Mouse (Mus musculus): ENCODE data around the gene Cog4. TPM values are rescaled to one million over a fixed set of nuclear protein-coding genes. Genes with fewer than 3 reads are reported as not detected.
"Not testable (repeated sequence)": the region's sequence is repeated elsewhere in the genome, so short reads cannot be mapped to it uniquely, and the experiment has no call there.

Gene Cog4
- total RNA-seq, 2 experiments from 2014 or later, result 51.7 to 61.4 TPM

DNA sequence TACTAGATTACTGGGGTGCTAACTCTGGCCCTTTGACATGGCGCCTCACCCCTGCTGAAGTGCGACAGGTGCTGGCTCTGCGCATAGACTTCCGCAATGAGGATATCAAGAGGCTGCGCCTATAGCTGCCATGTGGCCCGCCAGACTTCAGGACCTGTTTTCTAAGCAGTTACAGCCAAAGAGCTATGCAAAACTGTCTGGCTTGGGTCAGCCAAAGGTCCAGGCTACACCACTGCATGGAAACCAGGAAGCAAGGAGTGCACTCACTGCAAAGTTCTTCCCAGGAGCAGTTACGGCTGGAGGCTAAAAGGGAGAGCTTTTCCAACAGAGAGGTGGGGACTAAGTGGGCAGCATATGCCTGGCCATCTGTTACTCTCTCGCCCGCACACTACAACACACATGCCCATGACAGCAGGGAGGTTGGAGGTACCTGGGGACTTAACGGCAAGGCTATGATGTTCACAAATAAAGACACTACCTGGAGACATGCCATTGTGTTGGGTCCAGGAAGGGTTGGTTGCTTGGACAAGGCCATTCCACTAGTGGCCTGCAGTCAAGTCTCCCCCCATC is 35.4 kb downstream of the Cog4 start:
- peak; percentile 38 to 60 for DNase-seq (ENCODE audit: low spot score in 2 of 2)
- intact Hi-C loops (cut with DNase I), result no loop called here

DNA sequence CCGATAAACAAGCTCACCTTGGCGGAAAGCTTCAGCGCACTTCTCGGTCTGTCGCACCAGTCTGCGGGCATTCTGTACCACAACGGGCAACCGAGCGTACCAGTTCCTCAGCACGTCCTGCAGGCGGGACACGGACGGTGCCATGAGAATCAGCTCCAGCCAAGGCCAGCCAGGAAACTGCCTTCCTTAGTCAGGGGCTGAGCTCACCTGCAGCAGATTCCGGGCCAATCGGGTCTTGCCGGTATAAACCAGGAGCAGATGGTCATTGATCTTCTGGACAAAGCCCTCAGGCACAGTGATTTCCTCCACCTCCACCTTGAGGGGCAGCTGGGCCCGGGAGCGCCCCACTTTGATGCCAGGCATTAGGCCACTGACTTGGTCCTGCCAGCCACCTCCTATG is 37.4 kb downstream of the Cog4 start:
- DNase-seq (ENCODE audit: low spot score in 2 of 2), result no peak
- intact Hi-C loops (cut with DNase I), result no loop called here

- intact Hi-C loops (cut with DNase I), result no loop called here
Observed at GRCm38 (mm10) chr8:110886634-110887033, 40.2 kb downstream of the Cog4 start.

DNA sequence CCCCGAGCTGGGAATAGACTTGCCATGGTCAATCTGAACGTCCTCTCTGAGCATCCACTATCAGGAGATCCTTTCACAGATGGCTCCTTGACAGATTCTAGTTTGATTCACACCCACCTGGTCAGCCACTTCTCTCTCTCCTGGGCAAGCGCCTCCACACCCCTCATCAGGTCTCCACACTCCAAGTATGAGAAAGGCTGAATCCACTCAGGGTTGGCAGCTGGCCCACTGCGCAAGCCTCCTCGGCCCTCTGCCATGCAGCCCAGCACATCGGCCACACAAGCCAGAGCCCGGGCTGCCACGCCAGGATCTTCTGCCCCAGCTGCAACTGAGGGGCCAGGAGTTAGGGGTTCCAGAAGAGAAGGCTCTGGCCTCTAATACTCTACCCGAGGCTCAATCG is 41.2 kb downstream of the Cog4 start:
- DNase-seq (ENCODE audit: low spot score in 2 of 2), result no peak
- intact Hi-C loops (cut with DNase I), result no loop called here

More at GRCm38 (mm10) chr8:110886634-110887033, 40.2 kb downstream of the Cog4 start:
- no peak for DNase-seq (ENCODE audit: low spot score in 2 of 2)

DNA sequence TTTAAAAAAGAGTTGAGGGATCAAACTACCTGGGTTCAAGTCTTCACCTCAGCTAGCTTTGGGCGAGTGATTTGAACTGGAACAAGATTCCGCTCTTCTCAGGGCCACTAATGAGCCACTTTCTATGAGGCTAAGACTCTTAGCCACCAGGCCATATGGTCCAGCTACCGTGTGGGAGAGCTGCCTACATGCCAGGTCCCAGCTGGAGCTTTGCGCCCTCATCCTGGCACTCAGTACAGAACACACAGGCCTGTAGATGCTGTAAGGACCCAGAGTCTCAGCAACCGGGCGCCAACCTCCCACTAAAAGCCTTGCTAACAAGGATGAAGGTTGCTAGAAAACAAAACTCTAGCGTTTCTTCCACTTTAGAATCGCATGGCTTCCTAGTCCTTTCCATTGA is 42.0 kb downstream of the Cog4 start:
- intact Hi-C loops (cut with DNase I), result no loop called here
- DNase-seq (ENCODE audit: low spot score in 2 of 2), result peak; percentile 22 to 38

- intact Hi-C loops (cut with DNase I), result no loop called here
- DNase-seq (ENCODE audit: low spot score in 2 of 2), result no peak
Observed at GRCm38 (mm10) chr8:110888860-110889259, 42.5 kb downstream of the Cog4 start.

DNA sequence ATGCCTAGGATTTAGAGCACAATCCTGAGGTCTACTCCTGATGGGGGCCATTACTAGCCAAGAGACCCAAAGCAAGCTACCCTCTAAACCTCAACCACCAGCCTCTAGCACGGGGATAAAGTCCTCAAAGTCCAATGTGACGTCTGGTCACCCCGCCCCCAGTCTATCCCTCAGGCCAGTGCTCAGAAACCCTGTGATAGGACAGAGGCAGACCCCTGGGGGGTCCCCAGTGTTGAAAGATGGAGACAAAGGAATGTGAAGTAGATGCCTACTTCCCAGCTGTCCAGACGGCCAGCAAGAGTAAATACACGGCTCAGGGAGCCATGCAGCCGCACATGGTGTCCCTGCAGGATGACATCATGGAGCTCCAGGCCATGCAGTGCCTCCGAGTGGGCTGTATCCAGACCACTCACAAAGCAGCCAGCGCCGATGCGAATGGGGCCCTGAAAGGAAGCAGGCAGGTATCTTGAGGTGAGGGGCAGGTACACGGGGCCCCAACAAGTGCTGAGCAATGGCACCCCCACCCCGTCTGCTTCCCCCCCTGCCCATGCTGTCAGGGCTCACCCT is 43.6 kb downstream of the Cog4 start:
- intact Hi-C loops (cut with DNase I), result no loop called here
- no peak for DNase-seq (ENCODE audit: low spot score in 2 of 2)

DNA sequence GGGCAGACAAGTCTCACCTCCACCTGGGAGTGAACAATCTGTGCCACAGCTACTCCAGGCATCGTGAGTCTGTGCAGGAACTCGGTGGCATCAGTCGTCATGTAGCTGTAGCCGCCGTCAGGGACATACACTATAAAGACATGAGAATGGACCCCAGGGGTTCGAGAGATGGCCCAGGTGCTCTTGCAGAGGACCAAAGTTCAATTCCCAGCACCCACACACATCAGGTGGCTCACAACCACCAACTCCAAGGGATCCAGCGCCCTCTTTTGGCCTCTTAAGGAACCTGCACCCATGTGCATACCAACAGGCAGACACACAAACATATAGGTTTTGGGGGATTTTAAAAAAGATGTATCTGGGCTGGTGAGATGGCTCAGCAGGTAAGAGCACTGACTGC is 45.6 kb downstream of the Cog4 start:
- DNase-seq (ENCODE audit: low spot score in 2 of 2), result no peak
- intact Hi-C loops (cut with DNase I), result no loop called here

- DNase-seq (ENCODE audit: low spot score in 2 of 2), result no peak
- intact Hi-C loops (cut with DNase I), result no loop called here
Observed at GRCm38 (mm10) chr8:110892913-110893312, 46.5 kb downstream of the Cog4 start.

- intact Hi-C loops (cut with DNase I), result no loop called here
- DNase-seq (ENCODE audit: low spot score in 2 of 2), result no peak
Observed at GRCm38 (mm10) chr8:110894851-110895250, 48.5 kb downstream of the Cog4 start.

DNA sequence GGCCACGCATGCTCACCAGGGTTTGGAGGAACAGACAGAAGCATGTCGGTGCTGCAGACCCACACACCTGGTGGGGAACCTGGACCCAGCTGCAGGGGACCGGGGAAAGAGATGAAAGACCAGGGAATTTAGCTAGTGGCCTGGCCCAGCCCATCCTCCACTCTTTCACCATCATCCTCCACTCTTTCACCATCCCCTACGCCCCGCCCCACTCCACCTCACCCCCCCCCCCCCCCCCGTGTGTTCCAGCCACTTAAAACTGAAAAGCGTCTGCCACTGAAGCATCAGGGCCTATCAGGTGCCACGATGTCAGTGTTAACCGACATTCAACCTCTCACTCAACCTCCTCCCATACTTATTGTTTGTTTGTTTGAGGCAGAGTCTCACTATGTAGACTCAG is 48.9 kb downstream of the Cog4 start:
- intact Hi-C loops (cut with DNase I), result no loop called here
- DNase-seq (ENCODE audit: low spot score in 2 of 2), result no peak

DNA sequence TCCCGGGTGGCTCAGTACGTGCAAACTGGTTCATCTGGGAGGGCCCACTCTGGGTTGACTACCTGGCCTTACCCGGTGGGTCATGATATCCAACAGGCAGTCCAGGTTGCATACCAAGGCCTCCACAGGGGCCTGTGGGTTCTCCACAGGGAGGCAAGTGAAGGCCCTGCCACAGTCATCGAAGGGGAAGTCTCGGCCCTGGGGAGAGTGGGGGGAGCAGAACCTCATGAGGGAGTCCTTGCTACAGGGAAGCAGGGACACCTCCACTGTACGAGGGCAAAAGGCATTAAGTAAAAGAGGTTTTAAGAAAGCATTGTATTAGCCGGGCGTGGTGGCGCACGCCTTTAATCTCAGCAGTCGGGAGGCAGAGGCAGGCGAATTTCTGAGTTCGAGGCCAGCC is 49.4 kb downstream of the Cog4 start:
- intact Hi-C loops (cut with DNase I), result no loop called here
- DNase-seq (ENCODE audit: low spot score in 2 of 2), result no peak

DNA sequence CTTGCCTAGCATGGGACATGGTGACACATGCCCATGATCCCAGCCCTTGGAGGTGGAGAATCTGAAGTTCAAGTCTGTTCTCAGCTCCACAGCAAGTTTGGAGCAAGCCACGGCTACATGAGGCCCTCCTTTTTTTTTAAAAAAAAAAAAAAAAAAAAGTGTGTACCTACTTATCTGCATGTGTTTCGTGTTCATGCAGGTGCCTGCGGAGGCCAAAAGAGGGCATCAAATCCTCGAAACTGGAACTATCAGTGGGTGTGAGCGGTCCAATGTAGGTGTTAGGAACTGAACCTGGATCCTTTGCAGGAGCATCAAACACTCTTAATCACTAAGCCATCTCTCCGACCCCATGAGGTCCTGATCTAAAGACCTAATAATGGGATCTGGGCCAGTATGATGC is 51.1 kb downstream of the Cog4 start:
- intact Hi-C loops (cut with DNase I), result no loop called here
- no peak for DNase-seq (ENCODE audit: low spot score in 2 of 2)

DNA sequence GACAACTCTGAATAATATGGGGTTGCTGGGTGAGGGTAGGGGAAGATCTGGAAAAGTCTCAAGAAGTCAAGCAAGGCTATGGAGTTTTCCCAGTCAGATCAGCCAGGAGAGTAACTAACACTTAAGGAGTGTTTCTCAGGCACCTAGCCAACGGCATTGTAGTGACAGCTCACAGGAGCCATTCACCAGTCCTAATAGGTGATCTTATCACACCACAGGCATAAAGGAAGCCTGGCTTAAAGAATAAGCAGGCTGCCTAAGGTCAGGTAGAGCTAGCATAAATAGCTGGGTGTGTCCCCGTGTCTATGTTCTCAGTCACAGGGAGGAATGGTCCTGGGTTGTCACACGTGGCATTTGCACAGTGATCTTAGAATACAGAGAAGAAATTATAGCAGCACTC is 54.7 kb downstream of the Cog4 start:
- intact Hi-C loops (cut with DNase I), result no loop called here
- DNase-seq (ENCODE audit: low spot score in 2 of 2), result no peak

DNA sequence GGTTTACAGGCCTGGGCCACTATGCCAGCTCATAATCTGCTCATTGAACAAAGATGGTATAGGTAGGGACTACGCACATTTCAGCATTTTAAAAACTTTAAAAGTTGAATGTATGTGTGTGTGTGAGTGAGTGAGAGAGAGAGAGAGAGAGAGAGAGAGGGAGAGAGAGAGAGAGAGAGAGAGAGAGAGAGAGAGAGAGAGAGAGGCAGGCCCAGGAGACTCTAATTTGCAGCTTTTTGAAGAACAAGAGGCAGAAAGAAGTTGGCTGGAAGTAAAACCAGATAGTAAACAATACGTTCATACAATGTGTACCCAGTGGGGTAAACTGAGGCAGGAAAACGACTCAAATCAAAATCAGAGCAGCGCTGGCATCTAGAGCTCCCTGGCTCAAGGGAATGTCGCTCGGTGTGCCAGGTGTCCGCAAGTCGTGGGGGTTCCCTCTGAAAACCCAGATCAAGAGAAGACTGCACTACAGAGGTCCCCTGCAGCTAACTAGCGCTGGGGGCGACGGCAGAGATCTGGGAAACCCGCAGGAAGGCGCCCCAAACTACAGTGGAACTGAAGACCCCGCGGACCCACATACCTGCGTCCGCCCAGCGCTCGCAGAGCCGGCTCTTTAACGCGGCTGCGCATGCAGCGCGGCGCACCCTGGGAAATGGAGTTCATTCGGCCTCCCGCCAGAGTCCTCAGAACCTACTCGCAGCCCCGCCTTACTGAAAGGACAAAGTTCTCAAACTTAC is 55.6 kb downstream of the Cog4 start, which contains the start of gene Fuk:
Fuk (minus strand) TSS at position 650 of the 740 bp plus-strand sequence.
- intact Hi-C loops (cut with DNase I), result no loop called here
- DNase-seq (ENCODE audit: low spot score in 2 of 2), result peak; percentile 85 to 89

GRCm38 (mm10) chr8:110902579-110902965 is 56.2 kb downstream of the Cog4 start:
- DNase-seq (ENCODE audit: low spot score in 2 of 2), result no peak
- intact Hi-C loops (cut with DNase I), result no loop called here

DNA sequence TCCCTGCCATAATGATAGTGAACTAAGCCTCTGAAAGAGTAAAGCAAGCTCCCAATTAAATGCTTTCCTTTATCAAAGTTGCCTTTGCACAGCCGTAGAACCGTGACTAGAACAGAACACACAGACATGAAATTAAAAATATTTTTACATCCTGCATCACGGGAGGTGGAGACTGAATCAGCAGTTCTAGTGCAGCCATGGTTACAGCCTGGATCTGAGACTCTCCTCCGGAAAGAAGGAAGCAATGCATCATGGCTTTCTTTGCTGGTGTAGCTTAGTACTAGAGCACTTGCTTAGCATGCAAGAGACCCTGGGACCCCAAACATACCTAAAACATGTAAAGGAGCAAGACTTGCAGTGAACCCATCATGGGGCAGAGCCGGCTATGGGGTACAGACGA is 59.0 kb downstream of the Cog4 start:
- intact Hi-C loops (cut with DNase I), result no loop called here

DNA sequence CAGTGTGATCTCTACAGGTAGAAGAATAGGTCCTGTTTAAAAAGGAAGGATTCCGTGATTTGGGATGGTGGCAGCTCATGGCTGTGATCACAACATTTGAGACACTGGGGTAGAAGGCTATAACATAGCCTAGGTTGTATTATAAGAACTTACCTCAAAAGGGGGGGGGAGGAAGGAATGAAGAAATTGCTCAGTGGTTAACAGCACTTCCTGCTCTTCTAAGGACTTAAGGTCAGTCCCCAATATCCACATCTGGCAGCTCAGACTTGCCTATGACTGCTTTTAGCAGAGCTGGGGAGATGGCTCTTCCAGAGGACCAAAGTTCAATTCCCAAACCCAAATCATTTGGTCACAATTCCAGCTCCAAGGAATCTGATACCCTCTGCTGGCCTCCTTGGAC is 60.3 kb downstream of the Cog4 start:
- intact Hi-C loops (cut with DNase I), result no loop called here
- no peak for DNase-seq (ENCODE audit: low spot score in 2 of 2)

More for the DNA sequence above, 59.0 kb downstream of the Cog4 start:
- DNase-seq (ENCODE audit: low spot score in 2 of 2), result no peak

- DNase-seq (ENCODE audit: low spot score in 2 of 2); intact Hi-C loops (cut with DNase I): not testable (repeated sequence)
Observed at GRCm38 (mm10) chr8:110909850-110910249, 63.5 kb downstream of the Cog4 start.

DNA sequence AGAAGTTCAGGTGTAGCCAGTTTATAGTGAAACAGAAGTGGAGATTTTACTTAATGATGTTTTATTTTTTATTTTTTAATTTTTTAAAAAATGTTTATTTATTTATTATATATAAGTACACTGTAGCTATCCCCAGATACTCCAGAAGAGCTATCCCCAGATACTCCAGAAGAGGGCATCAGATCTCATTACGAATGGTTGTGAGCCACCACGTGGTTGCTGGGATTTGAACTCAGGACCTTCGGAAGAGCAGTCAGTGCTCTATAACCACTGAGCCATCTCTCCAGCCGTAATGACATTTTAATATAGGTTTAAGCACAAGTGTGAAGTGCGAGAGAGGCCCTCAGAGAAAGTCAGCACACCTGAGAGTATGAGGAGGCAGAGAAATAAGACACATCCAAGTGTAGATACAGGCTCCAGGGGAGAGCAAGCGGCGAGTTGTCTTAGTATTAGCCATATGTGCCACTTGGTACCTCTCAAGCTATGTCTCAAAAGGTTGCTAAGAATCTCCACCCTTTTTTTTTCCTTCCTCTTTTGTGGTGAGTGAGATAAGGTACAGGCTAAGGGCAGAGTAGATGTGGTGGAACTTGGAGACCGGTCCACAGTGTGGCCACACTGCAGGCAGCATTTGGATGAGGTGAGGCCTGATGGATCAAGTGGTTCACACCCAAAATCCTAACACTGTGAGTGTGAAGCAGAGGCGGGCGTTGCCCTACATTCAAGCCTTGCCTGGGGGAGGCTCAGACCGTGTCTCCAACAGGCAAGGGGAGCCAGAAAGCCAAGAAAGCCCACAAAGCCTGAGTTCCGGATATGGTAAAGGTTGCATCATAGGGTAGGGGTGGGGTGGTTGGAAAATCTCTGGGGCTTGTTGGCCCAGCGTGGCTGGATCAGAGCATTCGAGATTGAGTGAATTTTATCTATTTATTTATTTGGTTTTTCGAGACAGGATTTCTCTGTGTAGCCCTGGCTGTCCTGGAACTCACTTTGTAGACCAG is 65.5 kb downstream of the Cog4 start:
- intact Hi-C loops (cut with DNase I), result no loop called here
- no peak for DNase-seq (ENCODE audit: low spot score in 2 of 2)

Measured in left cerebral cortex, postnatal 36 days (tissue).